Mouse (Mus musculus): ENCODE measurements around the gene Angpt4. TPM values are rescaled to one million over a fixed set of nuclear protein-coding genes. Genes with fewer than 3 reads are reported as not detected.

Angpt4 gene
- total and polyA plus RNA-seq, 3 experiments = 0.63 to 1.6 (median 1.1) TPM

DNA sequence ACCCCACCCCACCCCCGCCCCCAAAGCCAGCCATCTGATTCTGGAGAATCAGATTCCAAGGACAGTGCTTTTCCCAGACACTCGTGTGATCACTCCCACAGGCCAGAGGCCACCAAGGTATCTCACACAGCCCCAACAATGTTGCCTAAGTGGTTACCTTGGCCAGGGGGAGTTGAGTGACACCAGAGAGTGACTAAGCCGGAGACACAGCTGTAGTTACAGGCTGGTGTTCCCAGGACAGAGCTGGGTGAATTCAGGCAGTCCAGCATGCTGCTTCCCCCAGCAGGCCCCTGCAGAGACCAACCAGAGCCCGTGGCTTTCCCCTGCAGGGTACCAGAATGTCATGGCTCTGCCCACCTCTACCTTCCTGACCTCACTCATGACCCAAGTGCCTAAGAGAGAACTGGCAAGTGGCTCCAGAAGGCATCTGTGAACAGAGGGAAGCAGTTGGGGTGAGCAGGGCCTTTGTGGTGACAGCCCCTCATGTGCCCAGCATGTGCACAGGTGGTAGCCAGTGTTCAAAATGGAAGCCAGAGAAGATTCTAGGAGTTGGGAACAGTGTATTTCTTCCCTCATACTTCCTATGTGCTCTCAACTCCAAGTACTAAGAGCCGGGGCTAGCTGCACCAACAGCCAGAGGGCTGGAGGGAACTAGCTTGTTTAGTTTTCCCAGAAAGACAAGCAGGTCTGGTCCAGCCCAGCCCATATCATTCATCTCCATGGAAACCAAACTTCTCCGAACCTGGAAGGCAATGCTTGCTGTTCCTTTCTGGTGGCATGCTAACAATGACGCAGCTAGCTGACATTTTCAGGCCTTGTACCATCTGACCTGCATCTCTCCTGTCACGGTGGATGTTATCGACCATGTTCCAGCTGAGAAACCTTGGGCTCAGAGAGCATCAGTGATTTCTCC lies 50.5 kb downstream of the Angpt4 start:
- peak; percentile 64 for DNase-seq

DNA sequence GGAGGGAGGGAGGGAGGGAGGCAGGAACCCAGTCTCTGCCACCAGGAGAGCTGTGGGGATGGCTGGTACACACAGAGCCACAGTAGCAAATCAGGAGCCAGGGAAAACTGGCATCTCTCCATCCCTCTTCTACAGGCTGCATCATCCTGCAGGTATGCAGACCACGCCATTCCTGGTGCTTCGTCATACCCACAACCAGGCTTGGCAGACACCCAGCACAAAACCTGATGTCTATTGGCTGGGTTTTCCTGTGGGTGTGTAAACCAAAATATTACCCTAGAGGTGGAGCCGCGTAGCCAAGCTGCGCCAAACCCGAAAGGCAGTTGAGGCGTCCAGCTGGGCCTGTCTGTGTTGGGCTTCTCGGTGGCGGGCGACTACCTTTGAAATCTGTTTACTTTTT lies 51.5 kb downstream of the Angpt4 start:
- peak; percentile 59 for DNase-seq

DNA sequence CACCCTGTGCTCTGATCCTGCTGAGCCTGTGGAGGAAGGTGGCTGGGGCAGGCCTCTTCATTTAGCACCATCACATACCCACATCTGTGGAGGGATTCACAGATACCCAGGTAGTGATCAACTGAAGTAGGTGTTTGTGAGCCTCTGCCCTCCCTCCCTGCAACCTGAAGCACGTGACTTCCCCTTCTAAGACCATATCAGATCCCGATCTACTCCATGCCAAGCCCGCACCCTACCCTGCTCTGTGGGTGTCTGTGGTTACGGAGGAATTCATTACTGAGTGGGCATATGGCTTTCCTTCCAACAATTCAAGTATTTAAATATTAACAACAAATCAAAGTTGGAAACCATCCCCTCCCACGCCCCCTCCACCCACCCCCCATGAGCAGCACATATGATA lies 52.3 kb downstream of the Angpt4 start:
- DNase-seq = no peak

DNA sequence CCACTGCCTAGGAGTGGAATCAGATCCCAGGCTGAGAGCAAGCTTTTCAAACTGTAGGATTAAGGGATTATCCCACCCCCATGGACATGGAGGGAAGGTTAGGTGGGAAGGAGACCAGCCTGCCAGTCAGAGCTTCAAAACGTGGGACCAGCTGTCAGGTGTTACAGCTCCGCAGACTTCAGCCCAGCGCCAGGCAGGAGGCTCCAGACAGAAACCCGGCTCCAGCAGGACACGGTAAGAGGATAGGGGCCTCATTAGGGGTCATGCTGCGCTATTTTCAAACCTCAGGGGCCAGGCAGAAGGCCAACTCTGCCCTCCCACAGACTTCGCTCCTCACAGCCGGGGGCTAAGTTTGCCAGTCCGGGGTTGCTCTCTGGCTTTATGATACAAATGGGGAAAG lies 53.0 kb downstream of the Angpt4 start:
- no peak for DNase-seq

DNA sequence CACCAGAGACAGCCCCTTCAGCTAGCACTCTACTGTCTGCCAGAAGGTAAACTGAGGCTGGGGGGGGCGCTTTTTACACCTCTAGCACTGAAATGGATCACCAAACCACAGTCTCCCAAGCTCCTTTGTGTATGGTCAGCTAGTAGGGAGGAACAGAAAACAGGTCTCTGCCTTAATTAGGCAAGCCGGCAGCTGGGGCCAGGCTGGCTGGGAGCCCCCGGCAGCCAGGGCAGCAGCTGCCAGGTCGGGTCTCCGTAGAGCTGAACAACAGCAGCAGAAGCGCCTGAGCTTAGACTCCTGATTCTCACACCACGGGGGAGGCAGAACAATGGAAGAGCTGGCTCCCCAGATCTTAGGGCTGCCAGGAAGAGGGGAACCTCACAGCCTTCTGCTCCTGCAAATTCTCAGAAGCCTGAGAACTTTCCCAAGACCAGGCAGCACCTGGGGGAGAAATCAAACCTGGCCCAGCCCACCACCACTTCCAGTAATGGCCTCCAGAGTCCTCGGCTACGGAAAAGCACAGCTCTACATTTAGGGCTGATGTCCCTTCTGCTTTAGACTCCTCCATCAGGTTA lies 56.3 kb downstream of the Angpt4 start:
- DNase-seq = no peak

DNA sequence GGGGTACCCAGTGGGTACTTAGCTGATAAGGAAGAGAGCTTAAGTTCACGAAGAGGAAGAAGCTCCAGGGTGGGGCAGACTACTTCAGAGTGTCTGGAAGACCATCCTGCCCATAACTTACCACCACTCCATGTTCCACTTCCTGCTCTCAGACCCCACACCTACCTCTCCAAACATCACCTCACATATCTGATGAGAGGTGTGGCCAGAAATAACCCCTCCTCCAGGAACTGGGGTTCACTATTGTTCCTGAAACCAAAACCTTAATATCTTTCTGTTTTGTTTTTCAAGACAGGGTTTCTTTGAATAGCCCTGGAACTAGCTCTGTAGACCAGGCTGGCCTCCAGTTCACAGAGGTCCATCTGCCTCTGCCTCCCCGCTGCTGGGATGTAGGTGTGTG lies 56.8 kb downstream of the Angpt4 start:
- DNase-seq = no peak

DNA sequence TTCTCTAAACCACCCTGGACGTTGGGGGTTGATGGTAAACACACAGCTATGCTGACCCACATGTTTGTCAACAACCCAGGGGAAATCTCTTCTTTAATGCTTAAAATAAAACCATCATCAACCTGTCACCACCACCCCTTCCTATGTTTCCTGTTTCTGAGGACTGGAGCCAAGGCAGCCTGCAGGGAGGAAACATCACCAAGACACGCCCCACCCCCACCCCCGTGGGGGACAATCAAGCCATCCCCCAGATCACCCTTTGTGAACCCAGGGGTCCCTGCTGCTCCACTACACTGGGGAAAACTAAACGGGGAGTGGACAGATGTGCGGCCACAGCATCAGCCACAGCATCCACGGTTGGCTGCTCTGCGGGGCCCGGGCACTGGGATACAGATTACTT lies 57.4 kb downstream of the Angpt4 start:
- peak; percentile 45 for DNase-seq

DNA sequence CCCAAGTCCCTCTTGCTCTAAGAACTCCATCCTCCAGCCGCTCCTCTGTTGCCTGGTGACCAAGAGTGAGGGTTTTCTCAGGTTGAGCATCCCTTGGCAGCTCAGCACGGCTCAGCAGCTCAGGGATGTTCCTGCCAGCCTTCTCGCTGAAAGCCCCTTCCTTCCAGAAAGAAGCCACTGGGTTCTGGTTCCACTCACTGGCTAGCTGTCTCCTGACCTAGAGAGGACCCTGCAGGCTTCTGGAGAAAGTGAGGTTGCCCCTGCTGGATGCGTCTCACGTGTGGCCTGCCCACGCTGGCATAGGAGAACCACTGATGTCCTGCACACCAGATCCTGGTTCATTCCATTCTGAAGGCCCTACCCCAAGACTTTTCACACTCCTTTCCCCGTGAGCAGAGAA lies 58.0 kb downstream of the Angpt4 start:
- no peak for DNase-seq

DNA sequence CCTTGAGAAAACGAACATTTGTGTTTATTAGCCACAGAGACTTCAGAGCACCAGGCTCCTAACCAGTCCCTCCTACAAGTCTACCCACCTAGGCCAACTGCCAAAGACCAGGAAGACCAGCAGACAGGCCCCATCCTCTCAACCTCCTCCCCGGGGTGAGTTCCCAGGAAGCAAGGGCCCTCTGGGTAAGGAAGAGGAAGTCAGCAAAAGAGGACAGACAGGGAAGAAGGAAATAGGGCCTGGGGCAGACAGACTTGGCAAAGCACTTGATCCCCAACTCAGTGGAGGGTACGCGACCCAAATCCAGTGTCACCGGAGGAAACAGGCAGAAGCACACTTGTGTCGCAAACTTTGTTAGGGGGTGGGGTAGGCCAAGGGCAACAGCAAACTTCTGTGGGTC lies 58.4 kb downstream of the Angpt4 start:
- peak; percentile 21 for DNase-seq

DNA sequence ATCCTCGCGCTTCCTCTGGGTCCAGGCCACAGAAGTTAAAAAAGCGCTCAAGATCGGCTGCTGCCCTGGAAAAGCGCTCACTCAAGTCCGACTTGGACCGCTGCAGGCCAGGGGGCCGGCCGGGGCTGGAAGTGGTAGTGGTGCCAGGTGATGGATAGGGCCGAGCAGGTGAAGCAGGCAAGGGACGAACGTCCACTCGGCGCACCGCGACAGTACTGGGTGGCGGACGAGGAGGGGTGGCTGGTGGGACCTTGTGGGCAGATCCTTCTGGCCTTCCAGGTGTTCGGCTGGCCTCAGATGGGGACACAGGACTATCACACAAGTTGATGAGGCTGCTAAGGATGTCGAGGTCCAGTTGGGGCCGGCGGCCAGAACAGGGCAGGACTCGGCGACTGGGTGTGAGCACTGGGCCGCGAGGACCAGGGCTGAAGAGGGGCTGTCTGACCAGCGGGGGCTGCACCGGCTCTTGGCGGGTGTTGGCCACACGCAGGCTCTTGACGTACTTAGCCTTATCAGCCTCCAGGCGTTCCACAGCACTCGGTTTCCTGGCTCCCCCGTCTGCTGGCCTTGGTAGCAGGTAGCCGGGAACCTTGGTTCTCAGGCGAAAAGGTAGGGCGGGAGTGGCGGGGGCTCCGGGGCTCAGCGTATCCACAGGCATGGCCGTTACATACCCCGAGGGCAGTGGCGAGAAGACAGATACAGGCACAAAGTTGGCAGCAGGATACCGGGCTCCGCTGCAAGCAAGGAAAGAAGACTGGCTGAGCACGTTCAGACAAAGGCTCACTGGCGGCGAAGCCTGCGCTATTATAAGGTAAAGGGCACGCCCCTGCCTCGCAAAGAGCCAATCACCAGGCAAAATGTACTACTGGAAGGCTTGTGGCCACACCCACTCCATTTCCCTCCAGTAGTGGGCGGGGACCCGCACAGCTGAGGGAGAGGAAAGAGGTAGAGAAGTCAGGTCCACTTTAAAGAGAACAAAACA lies 59.5 kb downstream of the Angpt4 start:
- DNase-seq = peak; percentile 86

DNA sequence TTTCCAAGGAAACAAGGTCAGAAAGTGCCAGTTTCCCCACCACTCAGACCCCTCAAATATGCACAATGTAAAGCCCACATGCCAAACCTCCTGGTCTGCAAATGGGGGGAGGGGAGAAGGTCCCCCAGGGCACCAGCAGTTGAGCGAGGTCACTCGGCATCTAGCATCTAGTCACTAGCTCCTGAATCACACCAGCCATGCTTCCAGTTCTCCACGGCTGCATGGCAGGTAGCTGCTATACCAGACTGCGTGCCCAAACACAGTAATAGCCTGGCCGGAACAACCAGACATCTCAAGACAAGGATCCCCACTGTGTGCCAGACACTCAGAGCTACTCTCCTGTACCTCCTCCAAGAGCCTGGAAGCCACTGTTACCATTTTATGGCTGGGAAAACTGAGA lies 60.7 kb downstream of the Angpt4 start:
- no peak for DNase-seq

DNA sequence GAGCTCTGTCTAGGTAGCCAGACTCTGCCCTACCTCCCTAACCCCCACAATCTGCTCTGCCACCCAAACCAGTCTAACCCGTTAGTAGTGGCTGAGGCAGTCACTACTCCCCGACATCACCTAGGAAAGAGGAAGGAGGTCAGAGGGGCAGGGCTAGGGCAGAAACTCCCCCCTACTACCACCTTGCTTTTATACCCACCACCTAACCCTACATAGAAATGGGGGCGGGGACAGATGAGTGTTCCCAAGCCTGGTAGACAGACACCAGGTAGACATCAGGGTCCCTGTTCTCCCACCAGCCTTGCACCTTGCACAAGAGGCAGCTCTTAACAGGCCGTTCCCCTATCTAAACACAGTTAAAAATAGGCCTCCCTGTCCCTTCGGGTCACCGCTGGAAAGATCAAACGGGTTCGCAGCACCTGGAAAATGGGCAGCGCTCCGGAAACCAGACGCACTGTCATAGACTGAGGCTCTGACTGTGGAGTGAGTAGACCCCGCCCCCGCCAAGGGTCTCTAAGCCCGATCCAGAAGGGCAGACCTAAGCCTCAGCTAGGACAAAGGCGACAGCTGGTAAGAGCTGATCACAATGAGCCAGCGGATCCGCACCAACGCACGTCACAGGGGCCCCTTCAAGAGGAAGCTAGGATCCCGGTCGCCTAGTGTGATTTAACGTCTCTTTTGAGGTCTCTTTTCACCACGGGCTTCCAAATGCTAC lies 62.0 kb downstream of the Angpt4 start:
- DNase-seq = no peak

DNA sequence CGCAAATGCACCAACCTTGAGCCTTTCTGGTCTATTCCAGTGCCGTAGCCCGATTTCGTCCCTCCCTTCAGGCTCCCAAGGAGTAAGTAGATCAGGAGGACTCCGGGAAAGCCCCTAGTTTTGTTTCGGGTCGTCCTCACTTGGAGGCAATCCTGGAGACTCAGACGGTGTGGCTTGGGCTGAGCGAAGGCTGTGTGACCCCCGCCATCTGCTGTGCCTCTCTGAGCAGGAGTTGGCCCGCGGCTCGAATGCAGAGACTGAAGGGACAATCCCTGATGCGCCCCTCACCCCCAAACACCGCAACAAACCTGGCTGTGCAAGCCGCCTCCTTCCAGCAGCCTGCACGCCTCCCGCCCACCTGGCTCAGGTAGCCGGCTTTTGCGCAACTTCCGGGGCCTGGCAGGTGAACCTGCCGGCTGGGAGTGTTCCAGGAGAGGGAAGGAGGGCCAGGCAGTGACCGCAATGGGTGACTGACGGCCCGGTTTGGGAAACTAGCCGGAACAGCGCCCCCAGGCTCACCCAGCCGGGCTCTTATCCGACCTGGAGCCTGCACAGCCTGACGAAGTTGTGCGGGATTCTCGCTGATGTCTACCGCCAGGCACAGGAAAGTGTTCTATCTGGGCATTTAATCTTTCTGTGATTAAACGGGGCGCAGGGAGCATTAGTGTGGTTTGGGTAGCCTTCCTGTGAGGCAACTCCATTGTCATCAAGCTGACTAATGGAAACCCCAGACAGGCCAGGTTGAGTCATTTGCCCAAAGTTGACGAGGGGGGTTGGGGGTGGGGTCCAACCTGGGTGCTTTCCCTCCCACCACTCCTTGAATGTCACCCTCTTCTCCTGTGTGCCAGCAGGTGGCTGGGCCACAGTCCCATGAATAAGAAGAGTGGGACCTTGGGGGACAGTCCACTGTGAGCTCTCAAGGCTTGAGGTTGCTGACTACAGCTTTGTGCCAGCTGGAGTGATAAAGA lies 62.9 kb downstream of the Angpt4 start:
- peak; percentile 80 for DNase-seq

DNA sequence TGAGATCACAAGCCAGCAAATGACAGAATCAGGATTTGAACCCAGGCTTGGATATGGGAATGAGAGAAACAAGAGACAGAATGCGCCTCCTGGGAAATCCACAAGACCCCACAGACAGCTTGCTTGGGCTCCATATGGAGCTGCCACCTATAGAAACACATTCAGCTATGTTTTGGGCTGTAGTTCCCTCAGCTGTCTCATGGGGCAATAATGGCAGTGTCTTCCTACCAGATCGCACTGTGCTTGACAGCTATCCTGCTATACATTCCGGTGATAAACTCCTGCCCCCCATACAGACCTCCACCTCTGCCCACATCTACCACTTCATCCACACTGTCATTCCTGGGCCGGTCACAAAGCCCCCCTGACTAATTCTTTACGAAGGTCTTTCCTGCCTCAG lies 64.3 kb downstream of the Angpt4 start:
- DNase-seq = no peak

DNA sequence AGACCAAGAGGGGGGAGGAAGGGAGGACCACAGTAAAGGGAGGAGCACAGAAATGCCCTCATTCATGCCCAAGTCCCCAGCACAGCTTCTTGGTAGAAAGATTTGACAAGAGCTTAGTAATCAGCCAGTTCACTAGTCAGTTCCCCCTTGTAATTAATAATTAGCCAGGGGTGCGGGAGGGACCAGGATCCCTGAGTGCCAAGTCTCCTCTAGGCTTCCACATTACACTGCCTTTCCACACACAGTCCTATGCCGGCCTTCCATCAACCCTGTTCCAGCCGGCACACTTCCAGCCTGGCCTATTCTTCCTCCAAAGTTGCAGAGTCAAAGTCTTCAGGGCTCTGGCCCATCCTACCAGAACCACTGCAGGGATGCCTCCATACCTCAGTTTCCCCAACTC lies 65.1 kb downstream of the Angpt4 start:
- DNase-seq = no peak

DNA sequence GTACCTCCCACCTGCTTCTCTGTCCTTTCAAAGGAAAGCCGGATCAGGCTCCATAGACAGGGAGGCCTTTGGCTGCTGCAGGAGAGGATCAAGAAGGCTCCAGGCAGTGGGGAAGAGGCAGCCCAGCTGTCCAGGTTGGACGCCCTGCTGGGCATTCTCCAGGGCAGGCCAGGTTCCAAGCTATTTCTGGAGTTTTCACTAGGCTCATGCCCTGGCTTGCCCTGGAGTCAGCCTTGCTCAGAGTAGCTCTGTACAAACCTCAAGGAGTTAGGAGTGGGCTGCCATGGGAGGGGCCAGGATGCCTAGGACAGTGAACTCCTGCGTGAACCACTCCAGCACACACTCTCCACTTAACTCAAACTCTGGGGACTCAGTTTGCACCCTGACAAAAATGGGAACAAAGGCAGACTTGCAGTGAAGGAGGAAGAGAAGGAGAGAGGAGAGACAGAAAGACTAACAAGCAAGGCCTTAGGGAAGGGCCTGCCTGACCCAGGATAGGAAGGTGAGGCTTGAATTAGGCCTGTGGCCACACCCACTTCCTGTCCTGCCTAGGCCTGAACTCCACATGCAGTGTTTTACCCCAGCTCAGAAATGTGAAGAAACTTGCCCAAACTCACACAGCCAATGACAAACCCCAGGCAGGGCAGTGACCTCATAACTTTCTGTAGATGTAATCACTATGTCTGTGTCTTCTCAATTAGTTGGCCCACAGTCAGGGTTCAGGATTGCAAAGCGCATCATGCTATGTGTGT lies 66.9 kb downstream of the Angpt4 start:
- DNase-seq = no peak

DNA sequence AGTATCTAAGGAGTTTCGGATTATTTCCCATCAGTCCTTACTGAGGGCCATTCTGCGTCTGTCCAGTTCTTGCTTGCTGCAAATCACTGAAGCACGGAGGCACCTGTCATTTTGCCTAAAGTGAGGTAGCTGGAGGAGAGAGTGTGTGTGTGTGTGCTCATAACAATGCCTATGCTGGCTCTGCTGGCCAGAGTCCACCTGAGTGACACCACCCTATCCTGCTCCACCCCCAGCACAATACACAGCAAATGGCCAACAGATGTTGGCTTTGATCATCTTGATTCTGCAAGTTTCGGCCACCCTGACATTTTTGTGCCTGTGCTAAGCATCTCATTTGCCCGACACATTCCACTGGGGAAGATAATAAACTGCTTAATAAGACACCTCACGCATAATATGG lies 67.5 kb downstream of the Angpt4 start:
- no peak for DNase-seq

DNA sequence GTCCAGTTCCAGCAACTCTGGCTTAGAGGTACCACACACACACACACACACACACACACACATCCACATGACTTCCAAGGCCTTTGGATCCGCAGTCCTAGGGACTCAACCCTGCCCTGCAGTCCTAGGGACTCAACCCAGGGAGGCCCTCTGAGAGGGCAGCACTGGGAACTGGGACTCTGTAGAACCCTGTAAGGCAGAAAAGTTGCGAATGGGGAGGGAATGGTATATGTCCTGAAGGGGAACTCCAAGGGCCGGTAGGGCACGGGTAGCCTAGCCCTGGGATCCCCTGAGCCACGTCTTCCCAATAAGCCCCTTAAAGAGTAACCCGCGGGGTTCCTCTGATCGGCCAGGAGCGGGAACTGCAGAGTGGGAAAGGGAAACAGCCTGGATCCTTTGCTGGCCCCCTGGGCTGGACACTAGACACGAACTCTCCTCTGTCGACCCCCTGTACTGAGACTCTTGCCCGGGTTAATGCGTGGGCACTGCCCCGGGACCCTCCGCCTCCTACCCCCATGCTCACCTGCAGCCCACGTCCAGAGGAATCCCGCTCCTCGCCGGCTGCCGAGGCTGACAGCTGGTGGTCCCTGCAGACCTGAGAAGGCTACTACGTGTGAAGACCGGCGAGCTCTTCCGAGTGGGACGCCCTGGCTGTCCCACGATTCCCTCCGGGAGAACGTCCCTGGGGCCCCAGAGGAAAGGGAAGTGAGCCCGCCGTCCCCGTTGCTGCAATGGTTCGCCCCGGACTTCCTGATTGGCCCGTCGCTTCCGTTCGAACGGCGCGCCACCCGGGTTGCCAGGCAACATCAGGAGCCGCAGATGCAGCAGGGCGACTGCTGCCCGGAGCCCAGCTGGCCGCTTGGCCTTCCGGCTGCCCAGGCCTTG lies 68.7 kb downstream of the Angpt4 start, which contains the start of gene Fam110a:
Fam110a (minus strand) TSS at position 750 of the 885 bp plus-strand sequence.
- DNase-seq = peak; percentile 97

DNA sequence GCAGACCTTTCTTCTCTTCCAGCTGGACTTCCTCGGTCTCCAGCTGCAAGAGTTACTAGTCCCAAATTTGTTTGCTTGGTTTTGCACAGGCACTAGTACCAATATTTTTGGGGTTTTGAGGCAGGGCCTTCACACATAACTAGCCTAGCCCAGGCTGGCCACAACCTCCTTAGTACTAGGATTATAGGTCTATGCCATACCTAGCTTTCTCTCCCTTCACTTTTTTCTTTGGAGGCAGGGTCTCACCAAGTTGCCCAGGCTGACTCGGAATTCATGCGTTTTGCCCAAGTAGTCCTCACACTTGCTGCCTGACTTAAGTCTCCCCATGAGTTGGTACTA lies 69.3 kb downstream of the Angpt4 start:
- DNase-seq = no peak

All from adrenal gland, adult 2 months (tissue).